Mouse (Mus musculus) liver, adult 2 months (tissue): Measurements from ENCODE around the gene Nf1. TPM values are rescaled to one million over a fixed set of nuclear protein-coding genes. Genes with fewer than 3 reads are reported as not detected.
A peak's percentile ranks its signal among the peaks of the same experiment; 100 is the strongest.

ENCODE experiments used
- DNase-seq: peaks from one replicate; pipeline ENCODE4 v3.0.0-alpha.2; 2011; ENCODE audit warnings: low read depth, low spot score; ENCODE audit errors: extremely low read depth
- H3K27ac ChIP-seq: fragments of 200-500 bp; replicated peaks from 2 replicates; pipeline ENCODE4 v1.5.1; 2012; ENCODE audit warnings: low read depth, mild to moderate bottlenecking, control low read depth, inconsistent platforms, low read length; ENCODE audit not compliant: insufficient read depth
- H3K27me3 ChIP-seq: fragments of 200-500 bp; 2 replicates; pipeline ENCODE4 v1.6.1; 2012; ENCODE audit warnings: mild to moderate bottlenecking, moderate library complexity, low read length, inconsistent platforms; ENCODE audit not compliant: control insufficient read depth, insufficient read depth
- H3K36me3 ChIP-seq: fragments of 200-500 bp; 2 replicates; pipeline ENCODE4 v1.6.1; 2012; ENCODE audit warnings: low read length, inconsistent platforms; ENCODE audit not compliant: control insufficient read depth, insufficient read depth
- H3K4me1 ChIP-seq: fragments of 200-500 bp; 2 replicates; pipeline ENCODE4 v1.6.1; 2011; ENCODE audit warnings: low read length; ENCODE audit not compliant: control insufficient read depth, insufficient read depth
- H3K4me3 ChIP-seq: fragments of 200-500 bp; 2 replicates; pipeline ENCODE4 v1.5.1; 2011; ENCODE audit warnings: low read depth, mild to moderate bottlenecking, control low read depth, low read length, moderate library complexity; ENCODE audit not compliant: insufficient read depth
- H3K79me2 ChIP-seq: fragments of 200-500 bp; 2 replicates; pipeline ENCODE4 v1.6.1; 2012; ENCODE audit warnings: inconsistent platforms, mild to moderate bottlenecking, low read length, moderate library complexity; ENCODE audit not compliant: control insufficient read depth, insufficient read depth
- H3K9ac ChIP-seq: fragments of 200-500 bp; 2 replicates; pipeline ENCODE4 v1.6.1; 2012; ENCODE audit warnings: low read depth, mild to moderate bottlenecking, control low read depth, inconsistent platforms, low read length
- CTCF ChIP-seq: fragments of 200-500 bp; IDR thresholded peaks from 2 replicates; pipeline ENCODE4 v1.5.1; 2011; ENCODE audit warnings: low read depth, low read length, control low read depth
- POLR2A ChIP-seq: fragments of 200-500 bp; IDR thresholded peaks from 2 replicates; pipeline ENCODE4 v1.6.1; 2011; ENCODE audit warnings: low read length, control low read depth; ENCODE audit not compliant: insufficient read depth; ENCODE audit errors: extremely low read depth
- WGBS: fragments of 180-500 bp; shearing (Covaris S2); methylation state at CpG from one replicate; pipeline ENCODE4 v1.1.7; 2018; 5-methylcytosine and 5-hydroxymethylcytosine counted together
- polyA plus RNA-seq: library from polyadenylated mRNA; depleted of rRNA; stranded (reverse); fragments of >200 nt; gene quantifications from 2 replicates; pipeline ENCODE4 v1.2.3, GENCODE M21; 2012
- total RNA-seq: library from RNA; depleted of rRNA; stranded (reverse); fragments of >200 nt; gene quantifications from 2 replicates; pipeline ENCODE4 v1.2.3, GENCODE M21; 2014

Gene Nf1
- total and polyA plus RNA-seq, 2 experiments = 5.5 to 21.1 TPM

DNA sequence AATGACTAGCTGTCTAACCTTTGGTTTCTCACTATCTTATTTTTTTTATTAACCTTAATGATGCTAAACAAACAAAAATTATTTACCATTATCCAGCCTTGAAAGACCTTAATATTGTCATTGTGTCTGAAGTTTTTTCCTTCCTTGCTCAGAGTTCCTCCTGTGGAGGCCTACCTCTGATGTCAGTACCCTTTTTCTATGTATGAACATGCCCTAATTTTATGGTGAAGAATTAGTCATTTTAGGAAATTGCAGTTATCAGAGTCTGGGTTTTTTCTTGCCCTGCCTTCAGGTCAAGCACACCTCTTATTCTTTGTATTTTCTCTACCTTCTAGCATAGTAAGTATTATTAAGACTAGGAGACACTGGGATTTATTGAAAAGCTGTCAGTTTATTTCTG lies 145.2 kb downstream of the Nf1 start:
- Histone ChIP-seq H3K36me3 (peaks cover 16% of the 10 kb centered on the region; the same call in 1 of the 2 replicates), H3K27me3 (no peaks in the 10 kb centered on the region), H3K4me1 (no peaks in the 10 kb centered on the region), H3K4me3 (no peak overlapping the region), H3K79me2 (no peaks in the 10 kb centered on the region), H3K9ac (no peak overlapping the region), H3K27ac (no peak overlapping the region)
- no peak for DNase-seq
- TF ChIP-seq POLR2A = no peak
- TF ChIP-seq CTCF = no peak

DNA sequence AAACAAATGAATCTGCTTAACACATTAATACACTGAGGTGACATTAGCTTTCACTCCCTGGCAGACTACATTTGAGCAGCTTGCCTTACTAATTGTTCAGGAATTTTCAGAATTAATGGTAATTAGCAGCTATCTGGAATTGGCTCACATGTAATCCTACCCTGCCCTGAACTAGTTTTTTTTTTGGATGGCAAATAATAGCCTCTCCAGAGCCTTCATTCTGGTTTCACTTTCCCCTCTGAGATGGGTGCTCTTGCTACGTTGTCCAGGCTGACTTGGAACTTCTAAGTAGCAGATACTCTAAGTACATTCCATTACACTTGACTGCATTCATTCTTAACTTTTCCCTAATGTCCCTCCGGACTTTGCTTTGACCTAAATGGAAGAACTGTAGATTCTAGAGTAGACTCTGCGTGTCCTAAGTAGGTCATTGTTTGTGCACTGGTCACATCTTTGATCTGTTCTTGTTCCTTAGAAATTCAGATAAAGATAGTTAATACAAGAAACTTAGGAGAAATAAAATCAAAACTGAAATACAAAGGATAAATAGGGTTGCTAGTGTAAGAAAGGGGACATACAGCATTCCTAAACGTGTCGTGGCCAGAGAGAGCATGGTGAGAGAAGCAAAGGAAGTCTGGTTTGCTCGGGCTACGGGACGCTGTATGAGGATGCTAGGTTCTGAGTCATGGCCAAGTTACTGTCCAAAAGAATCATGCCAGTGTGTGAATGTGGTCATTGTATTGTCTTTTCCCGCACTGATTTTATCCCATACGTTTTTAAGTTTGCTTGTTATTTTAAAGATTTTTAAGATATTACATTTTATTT lies 155.7 kb downstream of the Nf1 start:
- DNase-seq = peak; percentile 19
- no peak overlapping the region for H3K9ac ChIP-seq
- no peak overlapping the region for H3K4me3 ChIP-seq
- no peak for TF ChIP-seq CTCF
- no peak overlapping the region for H3K27ac ChIP-seq
- no peaks in the 10 kb centered on the region for H3K36me3 ChIP-seq
- H3K4me1 ChIP-seq = no peaks in the 10 kb centered on the region; the same call in 1 of the 2 replicates
- no peaks in the 10 kb centered on the region for H3K27me3 ChIP-seq
- no peaks in the 10 kb centered on the region; the same call in 1 of the 2 replicates for H3K79me2 ChIP-seq
- WGBS = 68% methylated on average over 10 of the region's 10 CpGs

DNA sequence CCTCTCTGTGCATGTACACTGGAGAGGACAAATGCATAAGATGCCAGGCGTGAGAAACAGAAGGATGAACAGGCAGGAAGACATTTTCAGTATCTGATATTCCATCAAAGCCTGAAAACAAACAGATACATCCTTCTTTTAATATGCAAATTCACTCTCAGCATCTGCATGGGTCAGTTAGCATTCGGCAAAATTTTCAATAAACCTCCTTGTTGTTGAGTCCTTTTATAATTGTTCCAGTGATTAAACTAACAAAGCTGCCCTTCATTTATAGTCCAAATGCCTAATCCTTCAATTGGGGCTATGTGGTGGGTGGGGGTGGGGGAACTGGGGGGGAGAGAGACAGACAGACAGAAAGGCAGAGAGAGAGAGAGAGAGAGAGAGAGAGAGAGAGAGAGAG lies 163.4 kb downstream of the Nf1 start:
- H3K4me1 ChIP-seq = peaks cover 1% of the 10 kb centered on the region; the same call in 1 of the 2 replicates
- no peaks in the 10 kb centered on the region for H3K36me3 ChIP-seq
- TF ChIP-seq POLR2A (no peak), CTCF (no peak)
- no peak overlapping the region for H3K4me3 ChIP-seq
- no peaks in the 10 kb centered on the region; the same call in 1 of the 2 replicates for H3K79me2 ChIP-seq
- no peak overlapping the region for H3K27ac ChIP-seq
- 95% methylated on average over 2 of the region's 2 CpGs for WGBS
- H3K27me3 ChIP-seq = no peaks in the 10 kb centered on the region
- H3K9ac ChIP-seq = no peak overlapping the region
- DNase-seq = no peak

DNA sequence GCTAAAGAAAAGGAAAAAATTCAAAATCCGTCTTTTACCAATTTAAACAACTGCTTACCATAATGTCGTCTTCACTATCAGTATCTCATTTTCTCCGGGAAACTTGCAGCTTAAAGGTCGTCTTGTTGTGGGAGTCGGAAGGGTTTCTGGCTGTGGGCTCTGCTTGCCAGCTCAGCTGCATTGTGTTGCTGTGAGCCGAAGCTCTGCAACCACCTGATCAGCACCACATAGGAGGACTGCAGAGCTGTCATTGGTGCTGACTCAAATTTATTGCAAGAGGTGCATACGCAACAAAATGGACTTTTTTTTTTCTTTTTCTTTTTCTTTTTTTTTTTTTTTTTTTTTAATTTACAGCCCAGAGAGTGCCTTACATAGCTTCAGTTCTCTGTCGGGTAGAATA lies 164.4 kb downstream of the Nf1 start, which contains the start of gene Omg:
Gene Omg, minus strand, starts transcription at position 240 of the 400 bp plus-strand sequence.
- no peak within 1 kb of the TSS for H3K27ac ChIP-seq
- WGBS = 81% methylated on average over 8 of the region's 8 CpGs
- TF ChIP-seq CTCF = no peak
- no peak for TF ChIP-seq POLR2A
- no peak within 1 kb of the TSS for H3K4me3 ChIP-seq
- peaks cover 1% of the 10 kb centered on the region; the same call in 1 of the 2 replicates for H3K4me1 ChIP-seq
- H3K9ac ChIP-seq = no peak within 1 kb of the TSS
- no peaks in the 10 kb centered on the region; the same call in 1 of the 2 replicates for H3K79me2 ChIP-seq
- DNase-seq = no peak
- no peaks in the 10 kb centered on the region for H3K27me3 ChIP-seq
- no peaks in the 10 kb centered on the region for H3K36me3 ChIP-seq

DNA sequence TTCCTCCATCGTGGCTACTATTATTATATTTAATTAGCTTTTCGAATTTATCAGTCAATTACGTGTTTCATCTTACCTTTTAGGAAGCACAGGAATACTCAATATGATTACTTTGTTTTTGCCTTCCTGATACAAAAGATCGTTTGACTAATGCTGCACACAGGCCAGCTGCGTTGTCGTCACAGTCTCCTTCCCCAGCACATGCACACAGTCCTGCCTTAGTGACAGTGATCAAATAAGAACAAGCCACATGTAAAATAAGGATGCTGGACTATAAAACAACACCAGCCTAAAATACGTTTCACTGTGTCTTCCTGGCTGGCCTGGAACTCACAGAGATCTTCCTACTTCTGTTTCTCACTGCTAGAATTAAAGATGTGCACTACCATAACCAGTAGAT lies 165.0 kb downstream of the Nf1 start:
- DNase-seq = no peak
- H3K9ac ChIP-seq = no peak overlapping the region
- H3K36me3 ChIP-seq = no peaks in the 10 kb centered on the region
- peaks cover 1% of the 10 kb centered on the region; the same call in 1 of the 2 replicates for H3K4me1 ChIP-seq
- WGBS = 92% methylated on average over 7 of the region's 7 CpGs
- no peaks in the 10 kb centered on the region; the same call in 1 of the 2 replicates for H3K79me2 ChIP-seq
- TF ChIP-seq CTCF (no peak), POLR2A (no peak)
- no peaks in the 10 kb centered on the region for H3K27me3 ChIP-seq
- H3K4me3 ChIP-seq = no peak overlapping the region
- H3K27ac ChIP-seq = no peak overlapping the region

DNA sequence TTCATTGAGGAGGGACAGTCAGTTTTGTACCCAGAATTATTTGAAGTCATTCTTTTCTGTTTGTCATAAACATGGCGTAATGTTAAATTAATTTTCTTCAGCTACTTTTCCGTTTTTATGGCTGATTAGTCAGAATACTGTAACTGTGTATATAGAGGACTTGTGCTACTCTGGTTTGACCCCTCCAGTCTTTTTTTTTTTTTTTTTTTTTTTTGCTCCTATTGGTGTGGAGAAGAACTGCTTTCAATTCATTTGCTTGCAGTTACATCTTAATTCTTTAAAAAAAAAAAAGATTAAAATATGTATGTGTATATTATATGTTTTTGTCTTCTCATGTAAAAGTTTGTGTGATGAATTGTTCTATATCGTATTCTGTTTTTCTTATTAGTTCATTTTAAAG lies 172.5 kb downstream of the Nf1 start:
- H3K9ac ChIP-seq = no peak overlapping the region
- no peak overlapping the region for H3K27ac ChIP-seq
- no peaks in the 10 kb centered on the region; the same call in 1 of the 2 replicates for H3K79me2 ChIP-seq
- H3K27me3 ChIP-seq = no peaks in the 10 kb centered on the region
- no peak for TF ChIP-seq CTCF
- TF ChIP-seq POLR2A = no peak
- no peak for DNase-seq
- H3K4me1 ChIP-seq = no peaks in the 10 kb centered on the region
- H3K36me3 ChIP-seq = no peaks in the 10 kb centered on the region
- 94% methylated on average over 3 of the region's 3 CpGs for WGBS
- H3K4me3 ChIP-seq = no peak overlapping the region
